Mouse (Mus musculus) testis, adult 2 months (tissue): Measurements from ENCODE around the gene Aig1.

Experiments
- CTCF ChIP-seq: fragments of 200-500 bp; IDR thresholded peaks from 2 replicates; pipeline ENCODE4 v1.5.1; 2012; ENCODE audit warnings: low read depth, mild to moderate bottlenecking, inconsistent platforms, low read length, moderate library complexity; ENCODE audit not compliant: control insufficient read depth, insufficient read depth, insufficient replicate concordance
- POLR2A ChIP-seq: fragments of 200-500 bp; IDR thresholded peaks from 2 replicates; pipeline ENCODE4 v1.6.1; 2012; ENCODE audit warnings: low read depth, mild to moderate bottlenecking, inconsistent platforms, low read length, moderate library complexity; ENCODE audit not compliant: control insufficient read depth

- TF ChIP-seq POLR2A (no peak), CTCF (no peak)
Observed at GRCm38 (mm10) chr10:13767076-13767475, 101.7 kb downstream of the Aig1 start.
